Mouse (Mus musculus) ES-E14 (cell line): ENCODE measurements around the gene Uchl5. TPM values are rescaled to one million over a fixed set of nuclear protein-coding genes. Genes with fewer than 3 reads are reported as not detected.

Source experiments
- DNase-seq: peaks from one replicate; pipeline ENCODE4 v3.0.0-alpha.2; 2013; ENCODE audit warnings: low read depth, low spot score
- H3K27ac ChIP-seq: 2 replicates; pipeline ENCODE4 v1.5.1; 2012; ENCODE audit warnings: low read depth, mild to moderate bottlenecking, low read length, moderate library complexity, mixed read lengths; ENCODE audit not compliant: poor library complexity, insufficient read depth, severe bottlenecking
- H3K36me3 ChIP-seq: 2 replicates; pipeline ENCODE4 v1.6.1; 2012; ENCODE audit warnings: mild to moderate bottlenecking, low read length, moderate library complexity, mixed read lengths; ENCODE audit not compliant: control insufficient read depth, poor library complexity, insufficient read depth, severe bottlenecking
- H3K4me1 ChIP-seq, 2 experiments: fragments of 150-350 bp in 1 of 2; sonication (generic) in 1 of 2; 2 replicates each; pipeline ENCODE4 v1.6.1; 2012; ENCODE audit warnings: low read length in 2 of 2, mild to moderate bottlenecking in 1 of 2, mixed read lengths in 1 of 2; ENCODE audit not compliant: control insufficient read depth in 2 of 2, insufficient read depth in 2 of 2, poor library complexity in 1 of 2
- H3K4me3 ChIP-seq, 2 experiments: fragments of 150-350 bp in 1 of 2; sonication (generic) in 1 of 2; 2 replicates each; pipeline ENCODE4 v1.5.1; 2012; ENCODE audit warnings: low read length in 2 of 2, low read depth in 1 of 2, mild to moderate bottlenecking in 1 of 2, mixed read lengths in 1 of 2; ENCODE audit not compliant: insufficient read depth in 1 of 2, poor library complexity in 1 of 2, severe bottlenecking in 1 of 2
- H3K9ac ChIP-seq: 2 replicates; pipeline ENCODE4 v1.6.1; 2012; ENCODE audit warnings: low read depth, mild to moderate bottlenecking, low read length, mixed read lengths; ENCODE audit not compliant: poor library complexity, insufficient read depth, severe bottlenecking
- H3K9me3 ChIP-seq: fragments of 150-350 bp; sonication (generic); 2 replicates; pipeline ENCODE4 v1.6.1; 2012; ENCODE audit warnings: low read depth, mild to moderate bottlenecking, low read length; ENCODE audit not compliant: control insufficient read depth, insufficient read depth
- CHD2 ChIP-seq: IDR thresholded peaks from 2 replicates; pipeline ENCODE4 v1.6.1; 2014; ENCODE audit warnings: mild to moderate bottlenecking, low read depth, low read length, inconsistent platforms
- HCFC1 ChIP-seq: IDR thresholded peaks from 2 replicates; pipeline ENCODE4 v1.6.1; 2012; ENCODE audit warnings: low read length, inconsistent platforms, borderline replicate concordance; ENCODE audit not compliant: insufficient read depth
- MAFK ChIP-seq: IDR thresholded peaks from 2 replicates; pipeline ENCODE4 v1.6.1; 2014; ENCODE audit warnings: mild to moderate bottlenecking, low read depth, low read length, inconsistent platforms; ENCODE audit not compliant: insufficient read depth
- ZC3H11A ChIP-seq: IDR thresholded peaks from 2 replicates; pipeline ENCODE4 v1.6.1; 2012; ENCODE audit warnings: low read depth, mild to moderate bottlenecking, inconsistent platforms, low read length, borderline replicate concordance
- ZNF384 ChIP-seq: IDR thresholded peaks from 2 replicates; pipeline ENCODE4 v1.6.1; 2012; ENCODE audit warnings: low read depth, low read length, inconsistent platforms
- in situ Hi-C, 2 experiments: fragments of 600-800 bp; cut with MboI; formaldehyde crosslinking; loops; one replicate each; pipeline ENCODE4 v1.15.1; 2025; ENCODE audit warnings: low sequenced_read_pairs in 2 of 2, inconsistent platforms in 1 of 2; ENCODE audit not compliant: unreplicated experiment in 2 of 2
- total RNA-seq: library from RNA; depleted of rRNA; stranded (reverse); fragments of 300-350 nt; gene quantifications from 2 replicates; pipeline ENCODE4 v1.2.3, GENCODE M21; 2012

Uchl5 gene
- total RNA-seq, 1 experiment: 58.5 TPM

GRCm38 (mm10) chr1:143765801-143766200, 11.3 kb upstream of the Uchl5 start:
- Histone ChIP-seq H3K9me3 (no peaks in the 10 kb centered on the region), H3K4me1 (peaks cover 2 to 4% of the 10 kb centered on the region in 2 experiments; a peak in 3 of 4 replicates), H3K27ac (no peak overlapping the region), H3K4me3 (no peak overlapping the region), H3K36me3 (peaks cover 9% of the 10 kb centered on the region), H3K9ac (no peak overlapping the region)
- DNase-seq: no peak
- TF ChIP-seq HCFC1: no peak
- TF ChIP-seq MAFK: no peak
- in situ Hi-C loops: no loop called here

GRCm38 (mm10) chr1:143766238-143766637, 10.8 kb upstream of the Uchl5 start:
- Histone ChIP-seq H3K27ac (no peak overlapping the region), H3K9ac (no peak overlapping the region), H3K36me3 (peaks cover 9% of the 10 kb centered on the region), H3K4me1 (peaks cover 2 to 4% of the 10 kb centered on the region in 2 experiments; a peak in 3 of 4 replicates), H3K4me3 (no peak overlapping the region), H3K9me3 (no peaks in the 10 kb centered on the region)
- no peak for TF ChIP-seq HCFC1
- TF ChIP-seq ZNF384: no peak
- TF ChIP-seq ZC3H11A: no peak
- no peak for TF ChIP-seq MAFK
- no peak for TF ChIP-seq CHD2
- DNase-seq: no peak
- in situ Hi-C loops: no loop called here

- Histone ChIP-seq H3K4me3 (peak overlapping the region; percentile 31 to 56; a peak in 3 of 4 replicates), H3K9me3 (no peaks in the 10 kb centered on the region), H3K36me3 (peaks cover 6% of the 10 kb centered on the region), H3K27ac (no peak overlapping the region), H3K9ac (peak overlapping the region; percentile 78), H3K4me1 (peaks cover 2 to 4% of the 10 kb centered on the region in 2 experiments; a peak in 3 of 4 replicates)
- no peak for DNase-seq
- in situ Hi-C loops: no loop called here
- TF ChIP-seq ZC3H11A (no peak), CHD2 (no peak), ZNF384 (no peak), MAFK (no peak), HCFC1 (no peak)
Observed at GRCm38 (mm10) chr1:143770444-143771109, 6.5 kb upstream of the Uchl5 start.

- in situ Hi-C loops: no loop called here
- peaks cover 2 to 4% of the 10 kb centered on the region in 2 experiments; a peak in 3 of 4 replicates for H3K4me1 ChIP-seq
- TF ChIP-seq MAFK: no peak
- TF ChIP-seq CHD2: no peak
- TF ChIP-seq ZC3H11A: no peak
- TF ChIP-seq ZNF384: no peak
- TF ChIP-seq HCFC1: no peak
- no peaks in the 10 kb centered on the region for H3K9me3 ChIP-seq
- H3K27ac ChIP-seq: no peak overlapping the region
- no peak overlapping the region for H3K9ac ChIP-seq
- DNase-seq: no peak
- peaks cover 3% of the 10 kb centered on the region; the same call in 1 of the 2 replicates for H3K36me3 ChIP-seq
- no peak overlapping the region for H3K4me3 ChIP-seq
Observed at GRCm38 (mm10) chr1:143773082-143773481, 4.0 kb upstream of the Uchl5 start.

- no peak overlapping the region for H3K4me3 ChIP-seq
- no peak overlapping the region for H3K27ac ChIP-seq
- H3K4me1 ChIP-seq: peaks cover 2 to 6% of the 10 kb centered on the region in 2 experiments; a peak in 3 of 4 replicates
- peaks cover 3% of the 10 kb centered on the region; the same call in 1 of the 2 replicates for H3K36me3 ChIP-seq
- no peak overlapping the region for H3K9ac ChIP-seq
- TF ChIP-seq CHD2 (no peak), HCFC1 (no peak), ZNF384 (no peak), ZC3H11A (no peak), MAFK (no peak)
- no peak for DNase-seq
- in situ Hi-C loops: no loop called here
- H3K9me3 ChIP-seq: no peaks in the 10 kb centered on the region
Observed at GRCm38 (mm10) chr1:143773909-143774308, 3.2 kb upstream of the Uchl5 start.
